Mouse (Mus musculus) CH12.LX (cell line): ENCODE data around the gene Kat7. TPM values are rescaled to one million over a fixed set of nuclear protein-coding genes. Genes with fewer than 3 reads are reported as not detected.

Experiments
- DNase-seq: peaks from one replicate; pipeline ENCODE4 v3.0.0-alpha.2; 2013; ENCODE audit errors: extremely low read depth
- H3K27ac ChIP-seq: 2 replicates; pipeline ENCODE4 v1.5.1; 2012; ENCODE audit warnings: low read depth, mild to moderate bottlenecking, control low read depth, moderate library complexity; ENCODE audit not compliant: insufficient read depth
- H3K27me3 ChIP-seq: replicated peaks from 2 replicates; pipeline ENCODE3; 2012; ENCODE audit warnings: inconsistent platforms
- H3K36me3 ChIP-seq, 2 experiments: replicated peaks in 1 of 2; 2 replicates each; pipeline versions ENCODE3 to v1.6.1; 2012; ENCODE audit warnings: inconsistent platforms in 1 of 2, low read length in 1 of 2, mild to moderate bottlenecking in 1 of 2, mixed read lengths in 1 of 2, moderate library complexity in 1 of 2; ENCODE audit not compliant: control insufficient read depth in 1 of 2, insufficient read depth in 1 of 2
- H3K4me1 ChIP-seq, 2 experiments: 2 replicates each; pipeline ENCODE4 v1.6.1; 2012; ENCODE audit warnings: inconsistent platforms in 1 of 2, moderate library complexity in 1 of 2; ENCODE audit not compliant: insufficient read depth in 2 of 2, control insufficient read depth in 1 of 2
- H3K4me2 ChIP-seq: 2 replicates; pipeline ENCODE4 v1.6.1; 2012; ENCODE audit warnings: low read depth, mild to moderate bottlenecking, control low read depth; ENCODE audit not compliant: poor library complexity, insufficient read depth, severe bottlenecking
- H3K4me3 ChIP-seq, 3 experiments: fragments of 150-350 bp in 1 of 3; sonication (generic) in 1 of 3; replicated peaks in 1 of 3; 2 replicates each; pipeline versions ENCODE3 to v1.5.1; 2011 to 2012; ENCODE audit warnings: low read depth in 2 of 3, low read length in 2 of 3, mild to moderate bottlenecking in 2 of 3, moderate library complexity in 2 of 3, control low read depth in 1 of 3, improper control_type of control experiment in 1 of 3, inconsistent platforms in 1 of 3, mixed read lengths in 1 of 3; ENCODE audit not compliant: poor library complexity in 1 of 3
- H3K79me2 ChIP-seq: replicated peaks from 2 replicates; pipeline ENCODE4 v1.6.1; 2012; ENCODE audit warnings: mild to moderate bottlenecking, moderate library complexity; ENCODE audit not compliant: control insufficient read depth, poor library complexity, insufficient read depth, severe bottlenecking; ENCODE audit errors: extremely low read depth
- H3K9ac ChIP-seq: 2 replicates; pipeline ENCODE4 v1.6.1; 2012; ENCODE audit warnings: low read depth, mild to moderate bottlenecking, control low read depth, moderate library complexity; ENCODE audit not compliant: insufficient read depth
- H3K9me3 ChIP-seq: replicated peaks from 2 replicates; pipeline ENCODE3; 2012; ENCODE audit warnings: low read length, inconsistent platforms, mixed read lengths
- BHLHE40 ChIP-seq: IDR thresholded peaks from 2 replicates; pipeline ENCODE4 v1.6.1; 2011; ENCODE audit warnings: mild to moderate bottlenecking, low read depth, low read length, improper control_type of control experiment
- CHD1 ChIP-seq: IDR thresholded peaks from 2 replicates; pipeline ENCODE4 v1.6.1; 2012; ENCODE audit warnings: low read depth, low read length, improper control_type of control experiment, inconsistent platforms
- CTCF ChIP-seq, 2 experiments: IDR thresholded peaks in 1 of 2; conservative IDR thresholded peaks in 1 of 2; 2 replicates each; pipeline ENCODE4 v1.5.1; 2011 to 2012; ENCODE audit warnings: low read depth in 2 of 2, low read length in 2 of 2, improper control_type of control experiment in 1 of 2, inconsistent platforms in 1 of 2, mild to moderate bottlenecking in 1 of 2, moderate library complexity in 1 of 2
- E2F4 ChIP-seq: IDR thresholded peaks from 2 replicates; pipeline ENCODE4 v1.6.1; 2011; ENCODE audit warnings: low read depth, low read length, improper control_type of control experiment; ENCODE audit not compliant: insufficient replicate concordance
- ELF1 ChIP-seq: IDR thresholded peaks from 2 replicates; pipeline ENCODE4 v1.6.1; 2014; ENCODE audit warnings: low read depth, mild to moderate bottlenecking, inconsistent platforms, low read length, improper control_type of control experiment
- ETS1 ChIP-seq: conservative IDR thresholded peaks from 2 replicates; pipeline ENCODE4 v1.6.1; 2012; ENCODE audit warnings: low read depth, mild to moderate bottlenecking, inconsistent platforms, low read length, improper control_type of control experiment, moderate library complexity
- GABPA ChIP-seq: IDR thresholded peaks from 2 replicates; pipeline ENCODE4 v1.6.1; 2012; ENCODE audit warnings: low read depth, low read length, improper control_type of control experiment, inconsistent platforms; ENCODE audit not compliant: insufficient replicate concordance
- IRF4 ChIP-seq: IDR thresholded peaks from 2 replicates; pipeline ENCODE4 v1.6.1; 2014; ENCODE audit warnings: low read depth, mild to moderate bottlenecking, inconsistent platforms, low read length, improper control_type of control experiment
- JUN ChIP-seq: IDR thresholded peaks from 2 replicates; pipeline ENCODE4 v1.6.1; 2011; ENCODE audit warnings: low read depth, mild to moderate bottlenecking, low read length, improper control_type of control experiment, moderate library complexity; ENCODE audit not compliant: insufficient read depth
- KAT2A ChIP-seq: IDR thresholded peaks from 2 replicates; pipeline ENCODE4 v1.6.1; 2012; ENCODE audit warnings: low read length, improper control_type of control experiment, inconsistent platforms; ENCODE audit not compliant: insufficient replicate concordance
- MAFK ChIP-seq: IDR thresholded peaks from 2 replicates; pipeline ENCODE4 v1.6.1; 2011; ENCODE audit warnings: low read length, improper control_type of control experiment; ENCODE audit not compliant: insufficient replicate concordance
- MAZ ChIP-seq: IDR thresholded peaks from 2 replicates; pipeline ENCODE4 v1.6.1; 2012; ENCODE audit warnings: low read depth, mild to moderate bottlenecking, inconsistent platforms, low read length, improper control_type of control experiment, moderate library complexity
- MEF2A ChIP-seq: IDR thresholded peaks from 2 replicates; pipeline ENCODE4 v1.6.1; 2014; ENCODE audit warnings: low read depth, mild to moderate bottlenecking, inconsistent platforms, low read length, improper control_type of control experiment, borderline replicate concordance
- MXI1 ChIP-seq: IDR thresholded peaks from 2 replicates; pipeline ENCODE4 v1.6.1; 2011; ENCODE audit warnings: mild to moderate bottlenecking, low read depth, low read length, improper control_type of control experiment
- MYC ChIP-seq: IDR thresholded peaks from 2 replicates; pipeline ENCODE4 v1.6.1; 2011; ENCODE audit warnings: low read depth, mild to moderate bottlenecking, improper control_type of control experiment, low read length
- NELFE ChIP-seq: IDR thresholded peaks from 2 replicates; pipeline ENCODE4 v1.6.1; 2011; ENCODE audit warnings: low read depth, low read length, improper control_type of control experiment
- NRF1 ChIP-seq: IDR thresholded peaks from 2 replicates; pipeline ENCODE4 v1.6.1; 2014; ENCODE audit warnings: low read depth, mild to moderate bottlenecking, inconsistent platforms, low read length, improper control_type of control experiment, moderate library complexity
- PAX5 ChIP-seq: IDR thresholded peaks from 2 replicates; pipeline ENCODE4 v1.6.1; 2012; ENCODE audit warnings: low read length, inconsistent platforms, mixed read lengths
- POLR2A ChIP-seq: IDR thresholded peaks from 2 replicates; pipeline ENCODE4 v1.6.1; 2011; ENCODE audit warnings: low read depth, mild to moderate bottlenecking, improper control_type of control experiment, low read length
- POLR2AphosphoS2 ChIP-seq: IDR thresholded peaks from 2 replicates; pipeline ENCODE4 v1.6.1; 2011; ENCODE audit warnings: low read depth, low read length, improper control_type of control experiment
- SIN3A ChIP-seq: IDR thresholded peaks from 2 replicates; pipeline ENCODE4 v1.6.1; 2012; ENCODE audit warnings: low read length, improper control_type of control experiment, inconsistent platforms
- SMC3 ChIP-seq: IDR thresholded peaks from 2 replicates; pipeline ENCODE4 v1.6.1; 2011; ENCODE audit warnings: low read depth, low read length, improper control_type of control experiment
- TBP ChIP-seq: conservative IDR thresholded peaks from 2 replicates; pipeline ENCODE4 v1.6.1; 2011; ENCODE audit warnings: low read depth, low read length, improper control_type of control experiment
- TCF12 ChIP-seq: IDR thresholded peaks from 2 replicates; pipeline ENCODE4 v1.6.1; 2014; ENCODE audit warnings: low read depth, mild to moderate bottlenecking, inconsistent platforms, low read length, improper control_type of control experiment
- USF2 ChIP-seq: conservative IDR thresholded peaks from 2 replicates; pipeline ENCODE4 v1.6.1; 2011; ENCODE audit warnings: low read depth, low read length, improper control_type of control experiment
- ZC3H11A ChIP-seq: IDR thresholded peaks from 2 replicates; pipeline ENCODE4 v1.6.1; 2012; ENCODE audit warnings: low read depth, mild to moderate bottlenecking, inconsistent platforms, low read length, improper control_type of control experiment
- ZKSCAN1 ChIP-seq: IDR thresholded peaks from 2 replicates; pipeline ENCODE4 v1.6.1; 2012; ENCODE audit warnings: low read depth, inconsistent platforms, low read length, improper control_type of control experiment, borderline replicate concordance
- ZMIZ1 ChIP-seq: IDR thresholded peaks from 2 replicates; pipeline ENCODE4 v1.6.1; 2012; ENCODE audit warnings: low read depth, mild to moderate bottlenecking, inconsistent platforms, low read length, improper control_type of control experiment
- ZNF384 ChIP-seq: IDR thresholded peaks from 2 replicates; pipeline ENCODE4 v1.6.1; 2012; ENCODE audit warnings: low read depth, low read length, improper control_type of control experiment, inconsistent platforms
- dilution Hi-C: fragments of 300-500 bp; cut with MboI; formaldehyde crosslinking; loops from 2 replicates; pipeline ENCODE4 v1.14.3; 2020; ENCODE audit warnings: low sequenced_read_pairs; ENCODE audit not compliant: extremely low pct_unique_long_range_greater_than_20kb, extremely low pct_ligation_motif_present
- in situ Hi-C: fragments of 300-500 bp; cut with MboI; formaldehyde crosslinking; loops from 3 replicates; pipeline ENCODE4 v1.14.3; 2019; ENCODE audit warnings: low sequenced_read_pairs, low pct_ligation_motif_present, low pct_unique_long_range_greater_than_20kb, mixed read lengths
- polyA plus RNA-seq: library from polyadenylated mRNA; unstranded; fragments of >175 nt; gene quantifications from 2 replicates; pipeline ENCODE4 v1.2.1, GENCODE M21; 2012; ENCODE audit warnings: low read depth; ENCODE audit not compliant: insufficient read length
- total RNA-seq, 2 experiments: library from RNA; depleted of rRNA; stranded (reverse); fragments of 300-350 nt in 1 of 2; fragments of >200 nt in 1 of 2; gene quantifications; 2 replicates each; pipeline ENCODE4 v1.2.3; 2012 to 2014

Kat7 gene
- total and polyA plus RNA-seq, 3 experiments: 59.5 to 90.2 (median 66.7) TPM

- no peak for TF ChIP-seq NRF1
- TF ChIP-seq ETS1: peak; percentile 13; the same call in 1 of the 2 replicates
- TF ChIP-seq SIN3A: peak; percentile 53; the same call in 1 of the 2 replicates
- TF ChIP-seq MEF2A: peak; percentile 39; the same call in 1 of the 2 replicates
- peak; percentile 58 for TF ChIP-seq IRF4
- no peak for TF ChIP-seq CHD1
- TF ChIP-seq POLR2A: no peak; the same call in 1 of the 2 replicates
- peak; percentile 96 to 100 for TF ChIP-seq CTCF (conservative IDR thresholded peaks at IDR 0.05 in 1 of 2, IDR thresholded peaks at IDR 0.05 in 1 of 2; ENCODE audit: low read depth in 2 of 2, low read length in 2 of 2)
Observed at GRCm38 (mm10) chr11:95298146-95298545, 11.9 kb downstream of the Kat7 start (continued).

- Histone ChIP-seq H3K36me3 (peaks cover 45 to 70% of the 10 kb centered on the region in 2 experiments), H3K27me3 (no peaks in the 10 kb centered on the region), H3K4me2 (no peak overlapping the region), H3K27ac (no peak overlapping the region), H3K9ac (no peak overlapping the region), H3K9me3 (no peaks in the 10 kb centered on the region), H3K4me1 (peaks cover 27 to 54% of the 10 kb centered on the region in 2 experiments), H3K79me2 (peaks cover 27% of the 10 kb centered on the region), H3K4me3 (no peak overlapping the region)
- no peak for TF ChIP-seq GABPA
- peak; percentile 9 for TF ChIP-seq ZNF384
- dilution Hi-C loops: no loop called here
- in situ Hi-C loops: loop anchor here (5.0 kb wide), 1 partner anchor 33 kb away; the partner anchor contains the start of gene Tac4
- no peak for DNase-seq
Observed at GRCm38 (mm10) chr11:95295736-95296135, 14.3 kb downstream of the Kat7 start.

GRCm38 (mm10) chr11:95293017-95293624, 16.9 kb downstream of the Kat7 start:
- Histone ChIP-seq H3K79me2 (peaks cover 27% of the 10 kb centered on the region), H3K4me1 (peaks cover 22 to 47% of the 10 kb centered on the region in 2 experiments), H3K36me3 (peaks cover 43 to 71% of the 10 kb centered on the region in 2 experiments), H3K4me3 (no peak overlapping the region), H3K27ac (peak overlapping the region; percentile 90), H3K4me2 (peak overlapping the region; percentile 94), H3K27me3 (no peaks in the 10 kb centered on the region), H3K9ac (peak overlapping the region; percentile 49), H3K9me3 (no peaks in the 10 kb centered on the region)
- dilution Hi-C loops (no loop called here), in situ Hi-C loops (no loop called here)
- peak; percentile 80 for DNase-seq
- TF ChIP-seq TBP: 0 out of 2 replicates have a peak, but pooled peaks have one; percentile 38
- TF ChIP-seq MYC: peak; percentile 100
- TF ChIP-seq CHD1: peak; percentile 72; the same call in 1 of the 2 replicates
- no peak; the same call in 1 of the 2 replicates for TF ChIP-seq ZMIZ1
- no peak for TF ChIP-seq PAX5
- no peak for TF ChIP-seq MAZ
- TF ChIP-seq KAT2A: no peak
- TF ChIP-seq MAFK: no peak
- peak; percentile 34; the same call in 1 of the 2 replicates for TF ChIP-seq MEF2A
- TF ChIP-seq SMC3: no peak
- TF ChIP-seq E2F4: no peak
- TF ChIP-seq POLR2AphosphoS2: 0 out of 2 replicates have a peak, but pooled peaks have one; percentile 28
- 0 out of 2 replicates have a peak, but pooled peaks have one; percentile 3 for TF ChIP-seq USF2
- peak; percentile 51 for TF ChIP-seq ETS1
- TF ChIP-seq ZC3H11A: no peak
- TF ChIP-seq ELF1: no peak
- TF ChIP-seq MXI1: peak; percentile 99
- TF ChIP-seq POLR2A: no peak; the same call in 1 of the 2 replicates
- TF ChIP-seq BHLHE40: peak; percentile 83
- peak; percentile 26; the same call in 1 of the 2 replicates for TF ChIP-seq JUN
- no peak for TF ChIP-seq ZKSCAN1
- peak; percentile 48 for TF ChIP-seq TCF12
- TF ChIP-seq NELFE: no peak
